Mouse (Mus musculus): ENCODE results near the gene Cep112.

Cep112 gene

DNA sequence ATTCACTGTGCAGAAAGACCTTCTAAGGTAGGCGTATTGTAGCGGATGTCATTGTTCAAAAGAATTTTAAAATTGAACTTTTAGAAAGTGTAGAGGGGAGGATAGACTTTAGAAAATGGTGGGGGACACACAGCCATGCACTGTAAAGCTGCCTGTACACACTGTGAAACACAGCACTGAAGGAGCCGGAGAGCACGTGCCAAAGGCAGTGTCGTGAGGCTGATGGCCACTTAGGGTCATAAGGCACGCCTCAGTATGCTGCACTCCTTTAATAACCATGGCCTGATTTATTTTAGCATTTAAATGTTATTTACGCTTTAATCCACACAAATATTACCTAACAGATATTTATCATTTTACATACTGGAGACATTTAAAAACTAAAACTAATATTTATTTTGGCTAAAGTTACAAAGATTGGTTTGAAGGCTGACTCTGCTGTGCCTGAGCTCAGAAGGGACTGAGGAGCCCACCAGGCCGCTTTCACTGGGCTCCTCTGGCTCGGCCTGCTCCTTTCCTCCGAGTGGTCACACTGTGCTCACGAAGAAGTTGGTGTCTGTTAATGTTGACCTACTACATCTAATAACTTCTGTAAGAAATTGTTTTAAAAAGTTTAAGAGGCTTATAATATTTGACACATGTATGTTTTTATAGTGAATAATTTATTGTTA is 19.0 kb downstream of the Cep112 start:
- no peak for DNase-seq (ENCODE audit: extremely low read depth, insufficient read length, low spot score)

DNA sequence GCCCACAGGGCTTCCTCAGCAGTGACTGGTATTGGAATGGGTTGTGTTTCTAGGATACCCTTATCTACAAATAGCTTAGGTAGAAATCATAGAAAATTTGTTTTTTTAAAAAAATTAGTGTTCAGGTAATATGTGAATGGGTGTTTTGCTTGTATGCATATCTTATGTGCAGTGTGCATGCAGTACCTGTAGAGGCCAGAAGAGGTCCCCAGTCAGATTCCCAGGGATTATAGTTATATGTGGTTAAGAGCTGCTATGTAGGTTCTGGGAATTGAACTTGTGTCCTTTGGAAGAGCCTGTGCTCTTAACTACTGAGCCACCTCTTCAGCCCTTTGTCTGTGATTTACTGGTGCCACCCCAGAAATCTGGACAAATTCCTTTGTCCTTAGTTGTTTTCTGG is 22.2 kb downstream of the Cep112 start:
- no peak for DNase-seq (ENCODE audit: extremely low read depth, insufficient read length, low spot score)

DNA sequence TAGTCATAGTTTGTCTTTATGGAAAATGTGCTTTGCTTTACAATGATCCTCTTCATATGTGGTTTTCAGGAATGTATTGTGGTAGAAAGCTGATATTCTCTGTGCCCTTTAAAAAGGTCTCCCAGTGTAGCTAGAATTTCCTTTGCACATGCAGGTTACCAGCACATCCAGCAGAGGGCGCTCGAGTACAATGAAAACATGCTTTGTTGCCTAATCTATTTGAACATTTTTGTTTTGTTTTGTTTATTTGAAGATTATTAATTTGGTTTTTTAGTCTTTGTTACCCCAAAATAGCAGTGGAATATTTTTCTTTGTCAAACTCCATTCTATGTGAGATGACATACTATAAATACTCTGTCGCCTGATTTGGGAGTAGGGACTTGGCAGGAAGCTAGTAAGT is 24.8 kb downstream of the Cep112 start:
- no peak for DNase-seq (ENCODE audit: extremely low read depth, insufficient read length, low spot score)

DNA sequence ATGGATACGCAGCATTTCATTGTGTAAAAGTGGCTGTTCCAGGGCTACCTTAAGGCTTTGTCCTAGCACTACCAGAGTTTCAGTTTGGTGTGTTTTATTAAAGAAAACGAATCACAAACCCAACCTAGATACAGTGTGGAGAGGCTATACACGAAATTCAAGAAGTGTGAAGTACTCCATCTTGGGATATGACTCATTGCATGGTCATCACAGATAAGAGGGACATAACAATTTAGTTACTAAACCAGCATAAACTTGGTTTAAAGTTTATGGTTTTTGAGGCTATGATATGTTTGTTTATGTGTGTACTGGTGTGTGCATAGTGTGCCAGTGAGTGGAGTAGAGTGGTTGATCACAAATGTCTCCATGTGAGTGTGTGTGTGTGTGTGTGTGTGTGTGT is 34.6 kb downstream of the Cep112 start:
- no peak for DNase-seq (ENCODE audit: extremely low read depth, insufficient read length, low spot score)

DNA sequence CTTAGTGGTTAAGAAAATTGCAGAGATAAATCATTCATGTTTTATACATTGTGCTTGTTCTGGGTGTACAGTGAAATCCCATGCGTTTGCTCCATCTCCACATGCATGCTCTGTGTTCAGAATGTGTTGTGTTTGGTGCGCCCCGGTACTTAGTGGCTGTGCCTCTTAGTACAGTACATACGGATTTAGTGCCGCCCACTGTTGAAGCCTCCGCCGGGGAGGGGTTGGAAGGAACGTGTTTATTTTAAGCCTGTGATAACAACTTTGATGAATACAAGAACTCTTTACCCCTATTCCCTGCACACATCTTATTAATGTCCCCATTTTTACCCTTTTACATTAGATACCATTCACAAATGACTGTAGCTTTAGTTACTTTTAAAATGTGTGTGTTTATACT is 39.1 kb downstream of the Cep112 start:
- DNase-seq (ENCODE audit: extremely low read depth, insufficient read length, low spot score) = no peak

DNA sequence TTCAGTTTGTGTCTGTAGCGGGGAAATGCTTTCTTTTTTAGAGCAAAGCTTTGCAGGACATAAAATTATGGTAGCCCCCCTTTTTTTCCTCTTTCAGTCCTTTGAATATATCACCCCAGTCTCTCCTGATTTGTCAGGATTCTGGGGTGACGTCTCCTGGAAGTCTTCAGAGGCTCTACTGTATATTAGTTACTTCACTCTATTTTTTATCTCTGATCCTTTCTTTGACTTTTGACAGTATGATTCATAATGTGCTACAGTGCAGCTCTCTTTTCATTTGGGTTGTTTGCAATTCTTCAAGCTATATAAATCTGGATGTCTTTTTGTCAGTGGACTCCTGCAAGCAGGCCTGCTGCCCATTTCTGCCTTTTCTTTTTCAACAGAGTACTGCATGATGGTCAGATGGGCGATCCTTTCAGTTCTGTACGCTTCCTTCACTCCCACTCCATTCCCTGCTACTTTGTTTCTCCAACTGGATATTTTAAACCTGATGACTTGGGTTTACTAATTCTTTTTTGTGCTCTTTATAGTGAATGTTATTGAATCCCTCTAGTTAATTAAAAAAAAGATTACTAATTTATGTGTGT is 39.8 kb downstream of the Cep112 start:
- no peak for DNase-seq (ENCODE audit: extremely low read depth, insufficient read length, low spot score)

DNA sequence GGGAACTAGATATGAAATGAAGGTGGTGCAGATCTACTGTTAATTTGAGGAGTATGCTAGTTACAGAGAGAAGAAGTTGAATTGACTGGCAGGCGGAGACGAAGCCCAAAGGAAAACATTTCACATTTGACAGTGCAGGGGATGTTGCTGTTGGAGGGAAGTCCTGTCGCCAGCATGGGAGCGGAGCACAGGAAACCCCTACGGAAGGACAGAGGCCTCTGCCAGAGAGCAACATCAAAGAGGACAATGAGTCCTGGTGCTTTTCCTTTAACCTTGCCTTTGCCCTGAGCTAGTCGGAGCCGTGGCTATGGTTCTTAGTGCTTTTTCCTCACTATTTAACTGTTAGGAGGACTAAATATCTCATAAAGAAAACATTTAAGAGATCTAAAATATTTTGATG is 50.7 kb downstream of the Cep112 start:
- no peak for DNase-seq (ENCODE audit: extremely low read depth, insufficient read length, low spot score)

DNA sequence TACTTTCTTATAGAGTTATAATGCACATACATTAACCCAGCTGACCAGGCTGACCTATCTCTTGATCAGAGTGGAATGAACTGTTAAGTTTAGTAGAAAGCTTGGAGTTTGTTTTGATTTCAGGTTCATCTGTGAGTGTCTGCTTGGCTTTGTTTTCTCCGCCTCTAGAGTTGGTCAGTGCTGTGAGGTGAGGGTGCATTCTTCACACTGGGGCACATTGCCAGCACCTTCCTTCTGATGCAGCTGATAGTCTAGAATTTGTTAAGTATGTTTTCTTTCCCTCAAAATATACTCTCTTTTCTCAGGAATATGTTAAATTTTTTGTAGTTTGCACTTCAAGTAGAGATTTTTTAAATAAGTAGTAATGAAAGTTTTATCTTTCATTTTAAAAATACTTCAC is 51.2 kb downstream of the Cep112 start:
- DNase-seq (ENCODE audit: extremely low read depth, insufficient read length, low spot score) = no peak

DNA sequence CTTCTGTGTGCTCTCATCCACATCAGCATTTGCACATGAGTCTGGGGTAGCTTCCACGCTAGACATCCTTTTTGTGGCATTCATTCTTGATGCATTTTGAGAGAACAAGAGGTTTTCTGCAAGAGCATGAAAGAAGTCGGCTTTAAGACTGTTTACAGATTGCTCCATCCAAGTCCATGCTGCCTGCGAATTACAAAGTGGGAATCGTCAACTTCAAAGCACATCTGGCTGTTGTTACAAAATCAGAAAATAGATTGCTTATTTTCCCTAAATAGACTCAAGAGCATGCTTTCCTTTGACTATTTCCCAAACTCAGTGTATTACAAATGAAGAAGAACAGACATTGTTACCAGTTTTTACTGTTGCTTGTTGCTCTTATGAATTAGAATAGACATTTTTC is 59.0 kb downstream of the Cep112 start:
- DNase-seq (ENCODE audit: extremely low read depth, insufficient read length, low spot score) = no peak

DNA sequence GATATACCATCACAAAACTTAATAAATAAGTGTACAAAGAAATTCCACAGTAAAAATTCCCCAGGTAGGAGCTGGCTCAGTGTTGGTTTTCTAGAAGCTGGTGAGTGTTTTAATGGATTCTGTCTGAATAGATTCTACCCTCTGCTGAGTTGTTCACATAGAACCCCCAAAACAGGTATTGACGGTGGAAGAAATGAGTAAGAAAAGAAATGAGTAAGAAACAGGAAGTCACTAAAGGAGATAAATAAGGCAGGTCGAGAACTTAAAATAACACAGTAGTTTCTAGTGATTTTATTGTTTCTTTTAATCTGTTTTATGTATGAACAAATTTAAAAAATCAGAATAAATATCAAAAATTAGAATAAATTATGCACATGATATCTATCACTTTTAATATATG is 63.3 kb downstream of the Cep112 start:
- no peak for DNase-seq (ENCODE audit: extremely low read depth, insufficient read length, low spot score)

DNA sequence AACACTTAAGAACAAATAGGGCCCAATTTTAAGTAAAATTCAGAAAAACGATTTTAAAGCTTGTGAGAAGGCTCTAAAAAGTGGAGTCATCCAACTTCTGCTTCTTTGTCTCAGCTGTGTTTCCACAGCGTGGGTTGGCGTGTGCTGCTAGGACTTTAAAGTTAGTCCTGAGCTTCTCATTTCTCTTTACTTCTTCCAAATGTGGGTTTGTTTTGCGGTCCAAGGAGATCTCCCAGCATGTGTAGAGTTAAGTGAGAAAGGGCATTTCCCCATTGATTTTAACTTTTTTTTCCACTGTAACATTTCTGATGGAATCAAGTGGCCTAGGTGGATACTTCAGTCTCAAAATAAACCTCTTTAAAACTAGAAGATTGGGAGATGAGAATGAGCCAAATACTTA is 64.9 kb downstream of the Cep112 start:
- no peak for DNase-seq (ENCODE audit: extremely low read depth, insufficient read length, low spot score)

DNA sequence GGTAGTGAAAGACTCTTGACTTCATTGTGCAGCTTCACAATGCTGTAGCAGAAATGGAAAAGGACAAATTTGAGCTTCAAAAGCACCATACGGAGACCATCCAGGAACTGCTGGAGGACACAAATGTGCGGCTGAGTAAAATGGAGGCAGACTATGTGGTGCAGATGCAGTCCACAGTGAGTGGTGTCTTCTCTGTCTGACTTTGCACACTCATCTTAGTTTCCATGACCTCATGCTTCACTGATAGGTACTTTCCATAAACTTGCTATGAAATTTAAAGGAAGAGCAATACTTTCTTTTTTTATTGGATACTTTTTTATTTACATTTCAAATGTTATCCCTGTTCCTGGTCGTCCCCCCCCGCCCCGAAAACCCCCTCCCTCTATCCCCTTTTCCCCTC is 83.2 kb downstream of the Cep112 start:
- DNase-seq (ENCODE audit: extremely low read depth, insufficient read length, low spot score) = no peak

DNA sequence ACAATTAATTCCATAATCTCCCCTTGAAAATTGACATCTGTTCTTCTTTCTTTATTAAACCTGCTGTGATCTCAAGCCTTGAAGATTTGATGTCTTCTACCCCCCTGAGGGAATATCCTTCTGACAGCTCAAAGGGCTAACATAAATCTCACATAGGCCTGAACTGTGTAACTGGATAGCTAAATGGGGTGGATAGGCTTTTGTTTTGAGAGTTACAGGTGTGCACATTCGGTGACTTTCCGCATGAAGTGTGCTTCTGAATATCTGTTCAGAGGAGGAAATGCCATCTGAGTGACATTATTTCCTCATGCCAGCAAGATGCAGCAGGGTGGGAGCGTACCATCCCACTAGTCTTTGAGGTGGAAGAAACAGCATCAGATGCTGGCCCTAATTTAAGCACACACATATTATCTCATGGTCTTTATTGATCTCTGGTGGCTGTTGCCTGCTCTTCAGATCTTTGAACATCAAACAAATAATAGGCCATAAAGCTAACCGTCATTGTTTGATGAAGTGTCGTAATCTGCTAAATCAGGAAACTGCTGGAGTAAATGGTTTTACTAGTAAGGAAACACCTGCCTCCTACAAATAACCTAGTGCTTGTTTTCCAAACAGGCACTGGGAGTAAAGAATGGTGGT is 102.9 kb downstream of the Cep112 start:
- no peak for DNase-seq (ENCODE audit: extremely low read depth, insufficient read length, low spot score)

DNA sequence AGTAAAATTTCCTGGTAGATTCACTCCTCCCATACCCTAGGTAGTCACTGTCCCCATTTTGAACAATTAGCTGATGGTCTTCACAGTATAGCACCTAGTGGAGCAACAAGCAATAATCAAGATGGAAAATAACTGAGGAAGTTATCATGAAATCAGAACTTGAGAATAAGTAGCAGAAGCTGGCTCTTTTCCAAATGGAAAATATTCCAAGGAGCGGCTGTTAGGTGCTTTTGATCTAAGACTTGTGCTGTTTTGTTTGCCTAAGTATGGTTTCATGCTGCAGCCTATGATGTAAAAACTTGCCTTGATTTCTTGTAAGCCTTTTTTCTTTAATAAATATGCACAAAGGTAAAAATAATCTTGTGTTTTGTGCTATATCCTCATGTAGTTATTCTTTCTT is 107.9 kb downstream of the Cep112 start:
- no peak for DNase-seq (ENCODE audit: extremely low read depth, insufficient read length, low spot score)

DNA sequence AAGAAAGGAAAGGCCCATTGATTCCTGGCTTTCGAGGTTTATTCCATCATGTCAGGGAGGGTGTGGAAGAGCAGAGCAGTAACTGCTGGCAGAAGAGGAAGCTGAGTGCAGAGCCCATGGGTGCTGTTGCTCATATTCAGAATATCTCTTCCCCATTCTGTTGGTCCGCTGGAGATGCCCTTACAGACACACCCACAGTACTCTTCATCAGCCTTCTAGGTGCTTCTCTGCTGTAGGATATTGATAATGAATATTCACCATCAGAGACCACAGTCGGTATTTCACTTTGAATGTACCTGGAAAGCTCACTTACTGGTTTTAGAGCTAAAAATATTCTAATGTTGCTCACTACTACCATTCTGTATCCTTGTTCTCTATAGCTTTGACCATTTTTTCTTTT is 109.0 kb downstream of the Cep112 start:
- no peak for DNase-seq (ENCODE audit: extremely low read depth, insufficient read length, low spot score)

DNA sequence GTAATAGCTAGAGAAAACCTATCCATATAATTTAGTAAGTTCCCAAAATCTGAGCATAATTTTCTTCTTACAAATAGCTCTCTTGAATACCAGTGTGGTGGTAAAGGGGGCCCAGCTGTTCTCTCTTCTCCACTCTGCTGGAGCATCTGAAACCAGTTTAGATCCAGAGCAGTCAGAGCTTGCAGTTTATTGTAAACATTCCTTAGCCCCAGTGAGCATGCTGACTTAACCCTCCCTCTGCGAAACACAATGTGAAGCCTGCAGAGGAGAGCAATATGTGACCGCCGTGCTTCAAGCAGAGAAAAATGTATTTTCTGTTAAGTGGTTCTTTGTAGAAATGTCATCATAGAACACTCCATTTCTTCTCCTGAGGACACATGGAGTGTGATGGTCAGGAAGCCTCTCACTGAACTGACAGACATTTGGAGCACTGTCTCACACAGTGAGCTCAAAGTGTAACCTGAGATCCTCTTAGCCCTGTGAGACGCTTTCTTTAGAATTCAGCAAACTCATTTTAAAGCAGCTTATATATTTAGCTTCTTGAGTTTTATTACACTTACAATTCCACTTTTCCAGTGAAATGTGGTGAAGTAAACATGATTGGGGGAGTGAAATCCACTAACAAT is 128.1 kb downstream of the Cep112 start:
- DNase-seq (ENCODE audit: extremely low read depth, insufficient read length, low spot score) = no peak

DNA sequence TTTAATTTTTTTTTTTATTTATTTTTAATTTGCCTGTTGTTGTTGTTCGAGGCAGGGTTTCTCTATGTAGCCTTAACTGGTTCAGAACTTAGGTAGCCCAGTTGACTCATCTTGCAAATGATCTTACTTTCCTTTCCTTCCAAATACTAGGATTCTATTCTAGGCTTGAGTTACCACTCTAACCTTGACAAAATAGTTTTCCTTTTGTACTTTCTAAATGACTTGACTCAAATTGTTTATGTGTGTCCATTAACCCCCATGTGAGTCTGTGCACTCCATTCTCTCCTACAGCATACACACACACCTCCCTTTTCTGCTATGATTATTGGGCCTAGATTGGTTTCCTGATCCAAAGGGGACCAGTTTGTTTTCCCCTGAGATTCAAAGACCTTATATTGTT is 128.9 kb downstream of the Cep112 start:
- DNase-seq (ENCODE audit: extremely low read depth, insufficient read length, low spot score) = no peak

DNA sequence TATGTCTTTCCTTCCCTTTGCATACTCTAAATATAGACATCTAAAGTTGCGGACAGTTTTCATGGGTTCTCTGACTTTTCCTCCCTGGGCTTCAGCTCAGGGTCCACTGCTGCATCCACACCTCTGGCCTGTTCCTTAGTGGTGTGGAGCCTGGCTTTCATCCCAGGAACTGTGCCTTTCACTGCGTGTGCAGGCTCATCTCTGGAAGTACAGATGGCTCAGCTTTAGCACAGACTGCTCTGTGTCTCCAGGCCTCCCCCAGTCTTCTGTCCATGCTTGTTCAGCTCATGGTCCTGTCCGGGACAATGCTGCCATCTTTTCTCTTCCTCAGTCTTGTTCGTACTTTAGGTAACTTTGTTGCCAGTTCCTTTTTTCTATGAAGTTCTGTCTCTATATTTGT is 133.6 kb downstream of the Cep112 start:
- no peak for DNase-seq (ENCODE audit: extremely low read depth, insufficient read length, low spot score)

DNA sequence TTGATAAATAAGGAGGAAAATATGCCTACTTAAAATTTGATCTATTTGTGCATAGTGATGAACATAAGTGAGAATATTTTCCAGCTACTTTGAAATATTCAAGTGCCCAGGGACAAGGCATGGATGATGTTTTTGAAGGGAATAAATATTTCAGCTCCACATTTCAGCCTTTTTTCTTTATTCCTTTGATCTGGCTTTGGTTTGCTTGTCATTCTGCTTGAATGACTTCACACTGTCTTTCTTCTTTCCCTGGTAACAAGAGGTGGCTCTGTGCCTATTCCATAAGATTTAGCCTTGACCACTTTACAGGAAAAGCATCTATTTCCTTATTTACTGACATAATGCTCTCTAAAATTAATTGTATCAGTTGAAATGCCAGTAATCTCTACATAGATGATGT is 134.5 kb downstream of the Cep112 start:
- DNase-seq (ENCODE audit: extremely low read depth, insufficient read length, low spot score) = no peak

DNA sequence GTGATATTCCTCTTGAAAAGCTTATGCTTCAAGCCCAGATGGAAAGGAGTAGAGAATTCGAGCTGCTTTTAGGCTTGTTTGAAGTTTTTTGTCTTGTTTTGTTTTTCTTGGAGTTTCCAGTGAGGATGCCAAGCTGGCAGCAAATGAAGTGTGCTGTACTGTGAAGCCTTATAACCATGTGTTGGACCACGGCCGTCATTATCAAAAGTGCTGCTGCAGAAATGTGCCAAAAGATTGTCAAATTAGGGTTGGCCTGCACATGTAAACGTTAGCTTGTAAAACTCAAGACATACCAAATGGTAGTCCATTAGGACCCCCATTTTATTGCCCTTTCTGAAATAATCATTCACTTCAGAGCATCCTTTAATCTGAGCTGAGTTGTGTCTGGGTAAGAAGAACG is 137.1 kb downstream of the Cep112 start:
- no peak for DNase-seq (ENCODE audit: extremely low read depth, insufficient read length, low spot score)

DNA sequence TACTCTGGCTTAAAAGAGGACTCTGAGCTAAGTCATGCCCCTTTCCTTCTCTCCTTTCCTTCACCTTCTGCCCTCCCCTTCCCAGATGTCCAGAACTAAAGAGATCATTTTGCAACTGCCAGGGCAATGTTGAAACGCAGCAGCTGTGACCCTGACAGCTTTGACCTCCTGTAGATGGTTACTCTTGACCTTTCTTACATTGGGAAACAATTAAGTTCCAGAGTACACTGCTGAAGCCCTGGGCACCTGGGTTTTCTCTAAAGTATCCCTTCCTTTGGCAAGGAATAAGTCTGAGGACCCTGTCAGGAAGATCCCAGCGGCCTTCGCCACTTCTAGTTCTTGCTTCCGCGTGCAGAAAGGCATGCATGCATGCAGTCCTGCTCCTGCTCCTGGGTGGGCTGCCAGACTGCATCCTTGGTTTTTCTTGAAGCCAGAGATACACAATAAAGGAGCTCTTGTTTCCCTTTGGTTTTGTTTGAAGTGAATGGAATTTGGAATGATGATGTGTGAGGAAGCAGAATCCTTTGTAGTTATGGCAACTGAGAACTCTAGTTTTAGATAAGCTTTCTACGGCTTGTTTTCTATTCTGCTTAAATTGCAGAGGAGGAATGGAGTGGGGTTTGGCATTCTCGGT is 161.7 kb downstream of the Cep112 start:
- no peak for DNase-seq (ENCODE audit: extremely low read depth, insufficient read length, low spot score)
